Mouse (Mus musculus): ENCODE data around the gene Acap3.

Acap3 gene

DNA sequence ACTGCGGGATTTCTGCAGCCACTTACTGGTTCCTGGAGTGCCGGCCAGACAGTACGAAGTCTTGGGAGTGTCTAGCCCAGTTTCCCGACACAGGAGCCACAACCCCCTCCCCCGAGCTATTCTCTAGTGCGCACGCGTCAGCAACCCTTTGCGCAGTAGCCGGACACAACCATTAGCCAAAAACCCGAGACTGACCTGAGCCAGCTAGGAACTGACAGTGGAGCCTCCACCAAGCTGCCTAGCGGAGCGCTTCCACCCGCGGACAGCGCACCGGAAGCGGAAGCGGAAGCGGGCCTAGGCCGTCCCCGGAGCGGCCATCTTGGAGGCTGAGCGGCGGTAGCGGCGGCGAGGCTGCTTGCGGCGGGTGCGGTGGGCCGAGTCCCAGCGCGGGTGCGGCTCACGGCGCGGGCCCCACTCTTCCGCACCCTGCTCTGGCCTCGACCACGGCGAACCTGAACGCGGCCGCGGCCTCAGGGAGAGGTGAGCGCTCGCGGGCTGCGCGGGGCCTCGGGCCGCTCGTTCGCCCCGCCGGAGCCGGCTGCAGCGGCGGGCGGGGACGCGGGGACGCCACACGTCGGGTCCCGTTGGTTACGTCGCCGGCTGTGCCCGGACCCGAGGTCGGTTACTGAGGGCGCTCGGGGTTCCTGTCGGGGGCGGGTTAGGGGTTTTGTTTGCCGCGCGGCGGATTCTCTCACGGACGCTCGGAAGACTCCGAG, 52.1 kb downstream of the Acap3 start, which contains the start of gene Ube2j2:
Ube2j2 (plus strand) TSS at position 298 of the 716 bp plus-strand sequence.
- DNase-seq, result peak; percentile 95

DNA sequence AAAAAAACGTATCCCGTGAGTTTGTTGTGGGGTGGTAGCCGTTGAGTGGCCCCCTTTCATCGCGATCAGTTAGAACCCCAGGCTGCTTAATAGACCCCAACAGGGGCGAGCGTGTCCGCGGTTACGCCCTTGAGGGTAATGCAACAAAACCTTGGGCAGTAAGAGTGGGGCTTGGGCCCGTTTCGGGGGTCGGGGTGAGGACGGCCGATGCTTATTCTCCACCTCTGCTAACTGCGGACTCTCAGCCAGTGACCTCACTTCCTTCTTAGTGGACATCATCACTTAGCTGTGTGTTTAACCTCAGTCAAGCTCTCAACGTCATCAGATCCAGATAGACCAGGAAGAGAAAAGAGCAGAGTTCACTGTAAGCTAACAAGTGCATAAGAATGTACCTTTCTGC, 52.6 kb downstream of the Acap3 start:
- DNase-seq, result no peak

DNA sequence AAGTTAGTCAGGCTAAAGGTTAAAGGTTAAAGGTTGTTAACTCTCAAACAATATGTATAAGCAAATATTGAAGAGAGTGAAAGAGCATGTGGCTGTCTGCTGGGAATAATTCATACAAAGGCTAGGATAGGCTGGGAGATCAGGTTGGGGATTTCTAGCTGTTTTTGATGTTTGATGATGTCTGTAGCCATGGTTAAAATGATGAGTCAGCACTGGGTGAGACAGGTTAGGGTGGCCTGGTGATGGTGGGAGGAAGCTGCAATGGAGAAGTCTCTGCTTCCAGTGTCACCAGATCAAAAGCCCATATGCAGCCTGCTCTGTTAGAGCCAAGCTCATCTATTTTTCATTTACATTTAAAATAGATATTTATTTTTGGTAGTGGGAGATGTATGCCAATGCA, 55.5 kb downstream of the Acap3 start:
- no peak for DNase-seq

- DNase-seq, result no peak
Measured at GRCm38 (mm10) chr4:155955491-155955890, 63.9 kb downstream of the Acap3 start.

Measured in thymus, postnatal 25 days (tissue).